In genomic region chr11:113745961-113746360, GRCm38 (mm10) we compare ENCODE assay signal across 24 mouse cellular contexts. TPM values are rescaled to one million over a fixed set of nuclear protein-coding genes. Genes with fewer than 3 reads are reported as not detected.
A peak's percentile ranks its signal among the peaks of the same experiment; 100 is the strongest.
DNase-seq lines count a peak whose midpoint lies in the region; ATAC-seq lines count a peak whose summit lies in the region.
"Had no signal": no experiment of that assay in that cellular context is flagged by ENCODE, and none has a peak within 500 bp of the region (broad histone marks: within the 10 kb centered on the region; RNA-seq: fewer than 3 reads in every experiment).

No protein-coding gene starts in this region.

- peaks cover 56% of the 10 kb centered on the region for H3K4me1 ChIP-seq in heart, embryonic 10.5 days
- H3K4me1 ChIP-seq in liver, embryonic 12.5 days: peaks cover 60% of the 10 kb centered on the region
- peaks cover 60% of the 10 kb centered on the region for H3K4me1 ChIP-seq in megakaryocyte, embryonic 14.5 days

- peak; percentile 70 to 88 for DNase-seq in adrenal gland, adult (ENCODE audit: inconsistent age in 2 of 2, low spot score in 1 of 2)
- no peak for DNase-seq in adrenal gland, postnatal 25 days
- DNase-seq in heart, adult 11 months: peak; percentile 90
- DNase-seq in heart, embryonic 10.5 days (ENCODE audit: low spot score): no peak
- DNase-seq in liver: no peak
- DNase-seq: cerebellum, adult 11 months; cerebellum, adult 8-10 months; cerebellum, postnatal 14 days; embryo, embryonic 11 days; forebrain, postnatal 0 days; gastrocnemius, postnatal 36 days; heart, adult 18-20 months; heart, postnatal 36 days had no signal

- ATAC-seq in liver, embryonic 12.5 days: no peak
- ATAC-seq in megakaryocyte, adult 5-6 weeks (ENCODE audit: poor library complexity, severe bottlenecking): no peak
- ATAC-seq: forebrain, postnatal 0 days; hindbrain, postnatal 0 days had no signal

- H3K36me3 ChIP-seq in heart, embryonic 10.5 days: peaks cover 38% of the 10 kb centered on the region
- peaks cover 57% of the 10 kb centered on the region for H3K36me3 ChIP-seq in liver, embryonic 12.5 days
- H3K36me3 ChIP-seq in megakaryocyte, embryonic 14.5 days (replicated peaks; ENCODE audit: low read length): peaks cover 15% of the 10 kb centered on the region

- H3K4me3 ChIP-seq in heart, embryonic 10.5 days: no peak overlapping the region
- no peak overlapping the region for H3K4me3 ChIP-seq in liver, embryonic 12.5 days
- H3K4me3 ChIP-seq in megakaryocyte, embryonic 14.5 days (replicated peaks): peak overlapping the region; percentile 59
- H3K4me3 ChIP-seq: embryonic facial prominence, embryonic 15.5 days; heart, embryonic 12.5 days; hindbrain, embryonic 12.5 days had no signal

- no peak overlapping the region for H3K4me2 ChIP-seq in liver, embryonic 12.5 days
- H3K4me2 ChIP-seq: embryonic facial prominence, embryonic 15.5 days; heart, embryonic 12.5 days; hindbrain, embryonic 12.5 days had no signal

- H3K9ac ChIP-seq in liver, embryonic 12.5 days: no peak overlapping the region
- H3K9ac ChIP-seq: embryonic facial prominence, embryonic 15.5 days; forebrain, postnatal 0 days; heart, embryonic 12.5 days; hindbrain, embryonic 12.5 days had no signal

- H3K27me3 ChIP-seq in heart, embryonic 10.5 days (ENCODE audit: insufficient read depth, poor library complexity, severe bottlenecking): no peaks in the 10 kb centered on the region
- H3K27me3 ChIP-seq in liver, embryonic 12.5 days (replicated peaks): no peaks in the 10 kb centered on the region
- peaks cover 10% of the 10 kb centered on the region for H3K27me3 ChIP-seq in megakaryocyte, embryonic 14.5 days (replicated peaks)
- H3K27me3 ChIP-seq: embryonic facial prominence, embryonic 15.5 days; heart, embryonic 12.5 days; hindbrain, embryonic 12.5 days had no signal

- no peaks in the 10 kb centered on the region for H3K9me3 ChIP-seq in heart, embryonic 10.5 days
- H3K9me3 ChIP-seq in liver, embryonic 12.5 days (replicated peaks): 0 out of 2 replicates have a peak, but pooled peaks cover 10% of the 10 kb centered on the region
- H3K9me3 ChIP-seq in megakaryocyte, embryonic 14.5 days: peaks cover 18% of the 10 kb centered on the region
- H3K9me3 ChIP-seq: embryonic facial prominence, embryonic 15.5 days; hindbrain, embryonic 12.5 days had no signal

- no peak overlapping the region; the same call in 1 of the 2 replicates for H3K27ac ChIP-seq in heart, embryonic 10.5 days
- peak overlapping the region; percentile 6; the same call in 1 of the 2 replicates for H3K27ac ChIP-seq in liver, embryonic 12.5 days
- H3K27ac ChIP-seq: embryonic facial prominence, embryonic 15.5 days; hindbrain, embryonic 12.5 days; hindbrain, postnatal 0 days had no signal

- WGBS in heart, embryonic 10.5 days: 72% methylated on average over 4 of the region's 4 CpGs
- 67% methylated on average over 4 of the region's 4 CpGs for WGBS in liver, embryonic 12.5 days (ENCODE audit: insufficient replicate concordance)

RNA-seq across cellular contexts. Expression of gene Cdc42ep4, which starts 5.7 kb away (rescaled TPM):
- total RNA-seq in adrenal gland, postnatal 25 days (2021): 114 and 133 TPM in 2 replicates
- 30.4 and 45.4 TPM in 2 replicates for polyA plus RNA-seq in heart, embryonic 10.5 days (2016; fragmentation: Nextera tagmentation; extraction: Ambion mirVana)
- 21.1 and 21.9 TPM in 2 replicates for polyA plus RNA-seq in liver, embryonic 12.5 days (2016; fragmentation: Nextera tagmentation; extraction: Ambion mirVana)
- polyA plus RNA-seq in megakaryocyte, embryonic 14.5 days (2012; ENCODE audit: insufficient read depth, low replicate concordance): 2.9 and 9.4 TPM in 2 replicates
- 14.0 and 20.1 TPM in 2 replicates for total RNA-seq in megakaryocyte, adult 5-6 weeks (2015)
- total RNA-seq in megakaryocyte, adult 5-6 weeks (2017): 26.9 and 27.8 TPM in 2 replicates

RNA-seq across cellular contexts. Expression of gene Cpsf4l, which starts 36.1 kb away (rescaled TPM):
- 0.76 TPM in 2 replicates for total RNA-seq in adrenal gland, postnatal 25 days (2021)
- polyA plus RNA-seq in heart, embryonic 10.5 days (2016; fragmentation: Nextera tagmentation; extraction: Ambion mirVana): 0.15 and 0.34 TPM in 2 replicates
- polyA plus RNA-seq in liver, embryonic 12.5 days (2016; fragmentation: Nextera tagmentation; extraction: Ambion mirVana): 0.20 TPM in 1 of 2 replicates, not detected in the other
- polyA plus RNA-seq in megakaryocyte, embryonic 14.5 days (2012; ENCODE audit: insufficient read depth, low replicate concordance): not detected in 2 replicates
- total RNA-seq in megakaryocyte, adult 5-6 weeks (2015): not detected in 2 replicates
- total RNA-seq in megakaryocyte, adult 5-6 weeks (2017): not detected in 2 replicates
- total RNA-seq: common myeloid progenitor, adult 5-6 weeks; forebrain, postnatal 0 days; gastrocnemius, adult 8-10 months; gastrocnemius, postnatal 36 days; heart, adult 18-20 months; heart, postnatal 36 days; hindbrain, postnatal 0 days; MEL had no signal
- polyA plus RNA-seq: C2C12; heart, embryonic 12.5 days had no signal

Comparison
In these comparisons a context has a peak if more than half of its experiments do, and no peak if none do; other contexts are left out.
1. DNase-seq: peak in adrenal gland, adult (2 of 2) and heart, adult 11 months (single experiment); none in adrenal gland, postnatal 25 days (single experiment), heart, embryonic 10.5 days (single experiment) and liver (single experiment).